Mouse (Mus musculus) hindbrain, embryonic 16.5 days (tissue): Measurements from ENCODE around the gene Gm11084. TPM values are rescaled to one million over a fixed set of nuclear protein-coding genes. Genes with fewer than 3 reads are reported as not detected.
A peak's percentile ranks its signal among the peaks of the same experiment; 100 is the strongest.
"Not testable (repeated sequence)": the region's sequence is repeated elsewhere in the genome, so short reads cannot be mapped to it uniquely, and the experiment has no call there.

Experiments used
- ATAC-seq: fragments of 200-750 bp; cut with Nextera tagmentation; 2 replicates; pipeline ENCODE4 v1.8.0; 2017; ENCODE audit warnings: moderate TSS enrichment, moderate library complexity
- H3K27ac ChIP-seq: fragments of 300-500 bp; sonication (generic); 2 replicates; pipeline ENCODE4 v1.5.1; 2014; ENCODE audit warnings: low read depth, mild to moderate bottlenecking, control low read depth, low read length, moderate library complexity
- H3K27me3 ChIP-seq: fragments of 300-500 bp; sonication (generic); replicated peaks from 2 replicates; pipeline ENCODE4 v1.6.1; 2014; ENCODE audit warnings: low read length; ENCODE audit not compliant: control insufficient read depth, insufficient read depth
- H3K36me3 ChIP-seq: fragments of 300-500 bp; sonication (generic); 2 replicates; pipeline ENCODE4 v1.6.1; 2014; ENCODE audit warnings: mild to moderate bottlenecking, low read length, moderate library complexity, mixed read lengths; ENCODE audit not compliant: control insufficient read depth, insufficient read depth
- H3K4me1 ChIP-seq: fragments of 300-500 bp; sonication (generic); 2 replicates; pipeline ENCODE4 v1.6.1; 2014; ENCODE audit warnings: low read depth, low read length; ENCODE audit not compliant: control insufficient read depth, insufficient read depth
- H3K4me2 ChIP-seq: fragments of 300-500 bp; sonication (generic); 2 replicates; pipeline ENCODE4 v1.6.1; 2014; ENCODE audit warnings: mild to moderate bottlenecking, low read length, control low read depth, moderate library complexity
- H3K4me3 ChIP-seq: fragments of 300-500 bp; sonication (generic); 2 replicates; pipeline ENCODE4 v1.5.1; 2014; ENCODE audit warnings: mild to moderate bottlenecking, low read length, control low read depth, moderate library complexity
- H3K9ac ChIP-seq: fragments of 300-500 bp; sonication (generic); 2 replicates; pipeline ENCODE4 v1.6.1; 2014; ENCODE audit warnings: low read depth, mild to moderate bottlenecking, control low read depth, low read length, moderate library complexity
- H3K9me3 ChIP-seq: fragments of 300-500 bp; sonication (generic); 2 replicates; pipeline ENCODE4 v1.6.1; 2014; ENCODE audit warnings: mild to moderate bottlenecking, low read length, moderate library complexity; ENCODE audit not compliant: control insufficient read depth
- WGBS: fragments of 180-500 bp; shearing (Covaris S2); extraction: QIAGEN DNeasy Blood & Tissue Kit; methylation state at CpG from one replicate; pipeline ENCODE4 v1.1.7; 2014; 5-methylcytosine and 5-hydroxymethylcytosine counted together
- polyA plus RNA-seq: library from polyadenylated mRNA; unstranded; fragments of >200 nt; fragmentation: Nextera tagmentation; extraction: Ambion mirVana; gene quantifications from 2 replicates; pipeline ENCODE4 v1.2.1, GENCODE M21; 2015

The Gm11084 gene
- not detected in 2 replicates for polyA plus RNA-seq

GRCm38 (mm10) chr2:72986616-72987015 lies at the start of gene Gm11084:
TSS of gene Gm11084 (minus strand) at chr2:72986716.
- Histone ChIP-seq H3K4me2 (no peak within 1 kb of the TSS), H3K9ac (no peak within 1 kb of the TSS), H3K36me3 (no peaks in the 10 kb centered on the region), H3K4me1 (no peaks in the 10 kb centered on the region; the same call in 1 of the 2 replicates), H3K9me3 (0 out of 2 replicates have a peak, but pooled peaks cover 2% of the 10 kb centered on the region), H3K4me3 (no peak within 1 kb of the TSS), H3K27ac (no peak within 1 kb of the TSS), H3K27me3 (no peaks in the 10 kb centered on the region)
- ATAC-seq, result no peak
- 93% methylated on average over 5 of the region's 5 CpGs for WGBS

DNA sequence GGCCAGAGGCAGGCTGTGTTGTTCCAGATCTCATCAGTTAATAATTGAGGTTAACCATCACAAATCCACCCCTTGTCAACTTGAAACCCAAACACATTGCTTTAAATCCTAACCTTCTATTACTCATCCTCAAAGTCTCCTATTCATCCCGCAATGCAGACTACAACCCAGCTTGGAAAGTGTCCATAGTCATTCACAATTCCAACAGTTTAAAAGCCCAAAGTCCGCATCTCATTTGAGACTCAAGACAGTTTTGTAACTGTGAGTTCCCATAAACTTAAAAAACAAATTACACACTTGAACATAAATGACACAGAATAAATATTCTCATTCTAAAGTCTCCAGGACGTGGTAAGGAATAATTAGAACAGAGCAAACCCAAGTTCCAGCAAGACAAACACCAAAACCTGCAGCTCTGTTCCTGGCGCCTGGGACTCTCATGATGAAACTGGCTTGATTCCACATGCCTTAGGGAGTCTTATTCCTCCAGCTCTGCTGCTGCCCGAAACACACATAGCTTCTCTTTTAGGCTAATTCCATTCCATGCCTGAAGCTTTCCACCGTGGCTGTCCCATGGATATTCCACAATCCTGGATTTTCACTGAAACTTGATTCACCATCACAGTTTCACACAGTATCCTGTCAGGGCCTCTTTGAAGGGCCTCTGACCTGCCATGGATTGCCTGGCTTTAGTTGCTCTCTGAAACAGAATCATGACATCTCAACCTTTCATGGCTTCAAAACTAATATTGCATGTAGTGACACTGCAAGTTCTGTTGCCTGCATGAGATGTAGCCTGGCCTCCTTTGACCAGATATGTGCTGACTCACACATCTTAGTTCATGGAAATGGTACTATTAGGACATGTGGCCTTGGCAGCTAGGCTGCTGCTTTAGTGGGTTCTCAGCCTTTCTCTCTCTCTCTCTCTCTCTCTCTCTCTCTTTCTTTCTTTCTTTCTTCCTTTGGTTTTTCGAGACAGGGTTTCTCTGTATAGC lies 44.8 kb upstream of the Gm11084 start:
- H3K4me1 ChIP-seq, result no peaks in the 10 kb centered on the region
- no peak overlapping the region for H3K27ac ChIP-seq
- no peak for ATAC-seq
- H3K4me3 ChIP-seq, result no peak overlapping the region
- no peaks in the 10 kb centered on the region for H3K36me3 ChIP-seq
- no peak overlapping the region for H3K4me2 ChIP-seq
- 81% methylated on average over 7 of the region's 7 CpGs for WGBS
- H3K9ac ChIP-seq, result no peak overlapping the region
- H3K9me3 ChIP-seq, result no peaks in the 10 kb centered on the region
- no peaks in the 10 kb centered on the region for H3K27me3 ChIP-seq

GRCm38 (mm10) chr2:73029846-73030245 lies 43.3 kb upstream of the Gm11084 start:
- Histone ChIP-seq H3K27me3 (no peaks in the 10 kb centered on the region), H3K4me2 (no peak overlapping the region), H3K36me3 (no peaks in the 10 kb centered on the region), H3K9ac (no peak overlapping the region), H3K27ac (no peak overlapping the region), H3K4me3 (no peak overlapping the region), H3K9me3 (no peaks in the 10 kb centered on the region), H3K4me1 (no peaks in the 10 kb centered on the region)
- 93% methylated on average over 3 of the region's 3 CpGs for WGBS
- no peak for ATAC-seq

DNA sequence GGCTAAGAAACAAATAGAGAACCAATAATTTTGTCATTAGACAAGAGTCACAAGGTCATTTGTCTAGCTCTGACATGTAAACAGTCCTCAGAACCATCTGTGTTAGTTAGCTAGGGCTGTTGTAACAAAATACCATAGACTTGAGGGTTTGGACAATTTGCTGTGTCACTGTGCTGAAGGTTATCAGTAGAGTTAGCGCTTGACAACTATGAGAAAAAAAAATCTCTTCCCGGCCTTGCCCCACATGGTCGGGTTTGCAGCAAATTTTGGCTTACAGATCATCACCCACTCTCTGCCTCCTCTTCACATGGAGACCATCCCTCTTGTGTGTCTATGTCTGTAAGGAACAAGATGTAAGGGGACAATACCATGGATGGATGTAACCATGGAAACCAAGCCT lies 41.5 kb upstream of the Gm11084 start:
- ATAC-seq, result no peak
- 93% methylated on average over 3 of the region's 3 CpGs for WGBS
- H3K36me3 ChIP-seq, result no peaks in the 10 kb centered on the region

DNA sequence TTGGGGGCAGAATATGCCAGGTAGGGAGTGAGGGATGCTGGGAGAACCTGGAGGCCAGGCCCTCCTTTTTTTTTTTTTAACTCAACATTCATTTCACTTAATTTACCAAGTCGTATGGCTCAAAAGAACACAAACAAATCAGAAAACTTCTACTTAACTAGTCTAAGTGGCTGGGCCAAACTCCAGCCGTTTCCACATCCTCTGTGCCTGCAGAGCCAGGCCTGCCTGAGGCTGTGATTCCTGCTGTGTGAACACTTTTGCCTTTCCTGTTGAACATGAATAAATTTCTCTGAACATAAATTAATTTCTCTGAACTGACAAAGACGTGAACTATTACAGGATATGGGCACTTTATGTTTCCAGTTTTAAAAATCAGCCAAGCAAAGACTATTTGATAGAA lies 40.6 kb upstream of the Gm11084 start:
- Histone ChIP-seq H3K9ac (no peak overlapping the region), H3K27me3 (no peaks in the 10 kb centered on the region), H3K36me3 (no peaks in the 10 kb centered on the region), H3K4me2 (no peak overlapping the region), H3K4me3 (no peak overlapping the region), H3K4me1 (no peaks in the 10 kb centered on the region), H3K9me3 (no peaks in the 10 kb centered on the region), H3K27ac (no peak overlapping the region)
- ATAC-seq, result no peak
- 40% methylated on average over 3 of the region's 3 CpGs for WGBS

More for the DNA sequence above, 41.5 kb upstream of the Gm11084 start:
- Histone ChIP-seq H3K27me3 (no peaks in the 10 kb centered on the region), H3K4me3 (no peak overlapping the region), H3K9me3 (no peaks in the 10 kb centered on the region), H3K4me1 (no peaks in the 10 kb centered on the region), H3K4me2 (no peak overlapping the region), H3K9ac (no peak overlapping the region), H3K27ac (no peak overlapping the region)

DNA sequence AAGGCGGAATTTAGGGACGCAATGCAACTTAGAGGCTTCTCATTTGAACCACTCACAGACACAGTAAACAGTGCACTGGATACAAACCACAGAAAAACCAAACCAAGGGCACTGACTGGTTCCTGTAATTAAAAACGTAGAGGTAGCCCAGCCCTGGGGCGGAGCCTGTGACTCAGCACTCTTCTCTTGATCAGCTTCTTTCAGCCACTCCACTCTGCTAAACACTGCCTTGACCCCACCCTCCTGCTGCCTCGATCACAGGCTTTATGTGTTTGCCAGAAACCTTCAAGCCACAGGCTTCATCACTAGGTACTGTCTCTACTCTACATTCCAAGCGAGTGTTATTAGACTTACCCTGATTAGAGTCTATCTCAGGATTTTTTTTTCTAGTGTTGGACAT lies 37.3 kb upstream of the Gm11084 start:
- Histone ChIP-seq H3K9ac (no peak overlapping the region), H3K9me3 (no peaks in the 10 kb centered on the region), H3K27me3 (no peaks in the 10 kb centered on the region), H3K4me2 (no peak overlapping the region), H3K4me3 (no peak overlapping the region), H3K36me3 (no peaks in the 10 kb centered on the region), H3K4me1 (0 out of 2 replicates have a peak, but pooled peaks cover 3% of the 10 kb centered on the region), H3K27ac (no peak overlapping the region)
- ATAC-seq, result no peak
- WGBS, result 48% methylated on average over 6 of the region's 6 CpGs

DNA sequence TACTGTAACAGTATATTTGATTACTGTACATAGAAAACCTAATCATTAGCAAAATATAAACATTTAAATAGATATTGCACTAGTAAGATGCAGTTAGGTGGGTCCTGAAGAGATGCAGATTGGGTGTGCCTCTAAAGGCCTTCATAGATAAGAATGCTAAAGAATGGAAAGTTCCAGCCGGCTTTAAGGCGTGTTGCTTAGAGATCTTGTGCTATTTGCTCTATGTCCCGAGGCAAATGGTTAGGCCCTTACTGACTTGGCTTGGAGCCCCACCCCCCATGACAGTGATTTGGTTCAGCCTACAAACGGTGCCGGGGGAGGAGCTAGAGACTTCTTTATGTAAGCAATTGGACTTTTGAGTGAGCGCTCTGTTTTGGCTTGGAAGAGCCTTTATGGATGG lies 34.5 kb upstream of the Gm11084 start:
- 85% methylated on average over 6 of the region's 6 CpGs for WGBS
- H3K27ac ChIP-seq, result no peak overlapping the region
- no peak overlapping the region for H3K4me2 ChIP-seq
- ATAC-seq, result no peak
- no peak overlapping the region for H3K4me3 ChIP-seq
- no peaks in the 10 kb centered on the region for H3K27me3 ChIP-seq
- no peaks in the 10 kb centered on the region; the same call in 1 of the 2 replicates for H3K36me3 ChIP-seq
- 0 out of 2 replicates have a peak, but pooled peaks cover 3% of the 10 kb centered on the region for H3K4me1 ChIP-seq
- H3K9ac ChIP-seq, result no peak overlapping the region
- no peaks in the 10 kb centered on the region for H3K9me3 ChIP-seq

DNA sequence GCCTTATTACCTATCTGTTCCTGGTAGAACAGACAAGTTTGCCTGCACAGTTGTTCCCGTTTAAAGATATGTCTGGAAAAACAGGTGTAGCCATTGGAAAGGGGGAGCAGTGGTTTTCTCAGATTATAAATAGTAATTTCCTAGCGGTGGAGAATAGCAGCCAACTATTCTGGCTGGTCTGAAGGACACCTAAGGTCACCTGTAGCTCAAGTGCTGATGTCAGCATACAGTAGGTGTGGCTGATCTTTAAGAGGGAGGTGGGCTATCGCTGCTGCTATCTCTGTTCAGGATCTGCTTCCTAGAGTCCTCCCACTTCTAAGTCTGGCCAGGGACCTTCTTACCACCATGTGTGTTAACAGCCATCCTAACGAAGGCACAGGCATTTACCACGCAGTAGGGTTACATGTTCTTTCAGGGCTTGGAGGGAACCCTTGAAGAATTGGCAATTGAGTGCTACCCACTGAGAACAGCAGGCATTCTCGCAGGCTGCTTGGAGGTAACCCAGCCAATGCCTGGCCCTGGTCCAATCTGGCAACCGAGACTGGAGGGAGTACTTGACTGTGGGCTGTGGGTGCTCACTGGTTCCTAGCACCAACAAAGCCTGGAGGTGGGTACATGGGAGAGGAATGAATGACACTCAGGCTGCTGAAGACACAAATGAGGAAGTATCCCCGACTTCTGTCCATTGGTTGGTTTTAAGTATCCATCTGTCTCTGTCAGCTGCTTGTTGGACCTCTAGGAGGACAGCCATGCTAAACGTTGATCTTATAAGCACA lies 33.0 kb upstream of the Gm11084 start:
- no peak overlapping the region for H3K27ac ChIP-seq
- H3K4me2 ChIP-seq, result no peak overlapping the region
- no peak overlapping the region for H3K9ac ChIP-seq
- H3K4me3 ChIP-seq, result no peak overlapping the region
- ATAC-seq, result 0 out of 2 replicates have a peak, but pooled peaks have one; percentile 45
- WGBS, result 57% methylated on average over 9 of the region's 9 CpGs
- no peaks in the 10 kb centered on the region; the same call in 1 of the 2 replicates for H3K36me3 ChIP-seq
- H3K4me1 ChIP-seq, result 0 out of 2 replicates have a peak, but pooled peaks cover 3% of the 10 kb centered on the region
- no peaks in the 10 kb centered on the region for H3K9me3 ChIP-seq
- no peaks in the 10 kb centered on the region for H3K27me3 ChIP-seq

- H3K4me1 ChIP-seq, H3K27ac ChIP-seq, H3K4me2 ChIP-seq, H3K27me3 ChIP-seq, H3K9ac ChIP-seq, ATAC-seq, H3K9me3 ChIP-seq, H3K4me3 ChIP-seq, H3K36me3 ChIP-seq: not testable (repeated sequence)
- WGBS, result 86% methylated on average over 9 of the region's 9 CpGs
Measured at GRCm38 (mm10) chr2:73014063-73014462, 27.5 kb upstream of the Gm11084 start.
